Mouse (Mus musculus): ENCODE data around the gene Tbl3. TPM values are rescaled to one million over a fixed set of nuclear protein-coding genes. Genes with fewer than 3 reads are reported as not detected.
"Not testable (repeated sequence)": the region's sequence is repeated elsewhere in the genome, so short reads cannot be mapped to it uniquely, and the experiment has no call there.

Gene Tbl3
- polyA plus RNA-seq, 1 experiment, result 46.1 TPM

- WGBS, result 9% methylated on average over 6 of the region's 6 CpGs
- peak; percentile 57 for DNase-seq (ENCODE audit: low read depth, low spot score)
These were observed 40.0 kb downstream of the Tbl3 start for GRCm38 (mm10) chr17:24667416-24667815.

DNA sequence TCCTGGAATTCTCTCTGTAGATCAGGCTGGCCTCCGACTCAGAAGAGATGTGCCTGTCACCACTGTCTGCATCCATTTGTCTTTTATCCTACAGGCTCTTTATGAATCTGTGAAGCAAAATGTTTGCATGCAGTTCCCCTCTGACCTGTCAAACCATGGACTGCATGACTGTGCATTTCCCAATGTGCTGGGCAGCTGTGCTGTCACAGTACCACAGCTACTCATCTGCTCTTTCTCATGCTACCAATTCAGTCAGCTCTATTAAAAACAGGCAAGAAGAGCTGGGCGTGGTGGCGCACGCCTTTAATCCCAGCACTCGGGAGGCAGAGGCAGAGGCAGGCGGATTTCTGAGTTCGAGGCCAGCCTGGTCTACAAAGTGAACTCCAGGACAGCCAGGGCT is 40.4 kb downstream of the Tbl3 start:
- DNase-seq (ENCODE audit: low read depth, low spot score), result not testable (repeated sequence)
- 45% methylated on average over 7 of the region's 7 CpGs for WGBS

DNA sequence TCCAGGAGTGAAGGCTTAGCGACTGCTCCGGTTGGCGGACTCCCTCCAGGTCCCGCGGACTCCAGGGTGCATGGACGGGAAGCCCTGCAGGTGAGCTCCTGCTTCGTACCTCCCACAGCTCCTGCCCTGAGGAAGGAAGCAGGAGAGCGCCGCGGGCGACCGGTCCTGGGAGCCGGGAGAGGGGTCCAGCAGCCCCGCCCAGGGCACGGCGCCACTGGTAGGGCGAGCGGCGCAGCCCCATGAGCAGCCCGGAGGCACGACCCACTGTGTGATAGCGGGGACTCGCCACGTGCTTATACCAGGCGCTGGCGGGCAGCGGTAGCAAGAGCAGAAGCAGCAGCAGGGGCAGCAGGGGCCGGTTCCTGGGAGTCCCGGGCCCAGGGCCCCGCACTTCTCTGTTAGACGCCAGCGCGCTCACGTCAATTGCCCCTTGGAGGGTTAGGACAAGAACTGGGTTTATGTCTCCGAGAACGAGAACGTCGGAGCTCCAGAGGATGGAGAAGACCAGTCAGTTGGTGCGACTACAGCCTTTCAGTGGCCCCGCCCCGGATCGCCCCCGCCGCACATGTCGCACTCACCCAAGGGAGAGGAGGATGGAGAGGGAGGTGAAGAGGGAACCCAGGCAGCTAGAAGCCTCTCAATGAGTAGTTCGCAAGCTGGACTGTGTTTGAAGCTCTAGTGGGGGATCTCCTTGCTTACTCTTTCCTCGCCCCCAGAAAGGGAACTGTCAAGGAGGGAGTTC is 49.3 kb downstream of the Tbl3 start, which contains the start of gene Npw:
TSS of gene Npw (minus strand) at position 441 of the 742 bp plus-strand sequence.
- 5% methylated on average over 47 of the region's 47 CpGs for WGBS
- no peak for DNase-seq (ENCODE audit: low read depth, low spot score)

DNA sequence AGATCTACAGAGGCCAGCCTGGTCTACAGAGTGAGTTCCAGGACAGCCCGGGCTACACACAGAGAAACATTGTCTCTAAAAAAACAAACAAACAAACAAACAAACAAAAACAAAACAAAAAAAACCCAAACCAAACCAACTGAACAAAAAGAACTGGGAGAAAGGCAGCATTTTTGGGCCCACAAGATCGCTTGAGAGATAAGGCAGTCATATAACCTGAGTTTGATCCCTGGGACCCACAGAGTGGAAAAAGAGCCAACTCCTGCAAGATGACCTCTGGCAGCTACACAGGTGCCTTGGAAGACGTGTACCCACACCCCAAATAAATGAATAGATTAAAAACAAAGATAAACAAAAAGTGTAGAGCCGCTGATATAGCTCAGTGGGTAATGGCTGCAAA is 52.5 kb downstream of the Tbl3 start:
- WGBS, result 65% methylated on average over 4 of the region's 4 CpGs
- DNase-seq (ENCODE audit: low read depth, low spot score), result no peak

DNA sequence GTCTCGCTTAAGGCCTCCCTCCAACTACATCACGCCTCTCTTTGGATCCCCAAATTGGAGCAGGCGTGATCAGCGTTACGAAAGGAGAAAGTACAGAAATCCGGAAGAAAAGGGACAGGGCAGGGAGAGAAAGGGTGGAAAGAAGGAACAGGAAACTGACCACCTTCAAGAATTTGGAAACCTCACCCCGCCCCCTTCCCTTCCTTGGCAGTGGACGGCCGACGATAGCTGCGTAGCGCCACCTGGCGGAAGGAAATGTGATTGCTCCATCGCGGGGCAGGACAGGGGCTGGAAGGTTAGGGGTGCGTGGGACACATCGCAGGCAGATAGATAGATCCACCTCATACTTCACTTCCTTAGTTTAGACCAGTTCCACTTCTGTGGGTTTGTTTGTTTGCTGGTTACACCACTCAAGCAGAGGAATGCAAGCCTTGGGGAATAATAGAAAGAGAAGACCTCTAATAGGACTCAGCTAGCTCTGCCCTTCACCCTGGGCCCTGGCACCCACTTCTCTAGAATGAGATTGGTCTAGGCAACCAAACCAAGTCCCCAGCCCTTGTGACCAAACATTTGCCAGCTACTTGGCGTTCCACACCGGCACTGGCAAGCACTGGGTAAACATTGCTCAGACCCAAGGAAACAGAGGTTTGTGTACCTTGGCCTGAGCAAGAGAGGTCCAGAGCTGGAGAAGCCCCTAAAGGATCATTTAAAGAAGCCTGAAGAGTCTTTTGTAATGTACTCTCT is 53.3 kb downstream of the Tbl3 start:
- 3% methylated on average over 19 of the region's 19 CpGs for WGBS
- DNase-seq (ENCODE audit: low read depth, low spot score), result no peak

DNA sequence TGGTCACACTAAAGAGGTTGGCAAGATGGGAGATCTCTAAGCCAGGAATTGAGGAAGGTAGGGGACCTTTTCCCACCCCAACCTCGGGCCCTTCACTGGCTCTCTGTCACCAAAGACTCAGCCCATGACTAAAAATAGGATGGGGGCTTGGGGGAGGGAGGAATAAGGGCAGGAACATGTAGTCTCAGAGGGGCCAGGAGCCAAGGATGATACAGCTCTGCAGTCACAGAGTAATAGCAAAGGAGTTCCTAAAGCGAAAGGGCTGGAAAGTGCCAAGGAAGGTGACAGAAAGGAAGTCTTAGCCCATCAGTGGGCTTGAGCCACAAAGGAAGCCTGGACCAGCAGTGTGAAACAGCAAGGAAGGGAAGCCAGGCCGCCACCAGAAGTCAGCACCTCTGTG is 55.6 kb downstream of the Tbl3 start:
- 71% methylated on average over 3 of the region's 3 CpGs for WGBS
- DNase-seq (ENCODE audit: low read depth, low spot score), result no peak

DNA sequence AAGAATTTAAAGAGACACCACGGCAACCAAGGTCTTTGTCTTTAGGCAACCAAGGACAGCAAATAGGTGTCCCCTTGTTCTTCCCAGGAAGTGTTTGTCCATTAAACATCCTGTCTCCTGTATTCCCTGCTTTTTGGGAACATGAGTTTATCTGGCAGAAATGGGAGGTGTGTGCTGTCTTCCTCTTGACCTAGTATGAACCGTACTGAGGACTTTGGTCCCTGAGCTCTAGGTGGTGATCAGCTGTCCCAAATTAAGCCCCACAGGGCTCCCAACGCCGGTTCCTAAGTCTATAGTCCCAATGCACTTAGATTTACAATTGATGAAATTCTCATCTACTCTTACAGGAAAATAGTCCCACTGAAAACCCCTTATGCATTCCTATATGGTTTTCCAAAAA is 56.7 kb downstream of the Tbl3 start:
- no peak for DNase-seq (ENCODE audit: low read depth, low spot score)
- WGBS, result 56% methylated on average over 4 of the region's 4 CpGs

GRCm38 (mm10) chr17:24650070-24650616 is 57.3 kb downstream of the Tbl3 start, which contains the start of gene Slc9a3r2:
TSS of gene Slc9a3r2 (minus strand) at chr17:24650327.
- no peak for DNase-seq (ENCODE audit: low read depth, low spot score)
- WGBS, result 1% methylated on average over 37 of the region's 41 CpGs

DNA sequence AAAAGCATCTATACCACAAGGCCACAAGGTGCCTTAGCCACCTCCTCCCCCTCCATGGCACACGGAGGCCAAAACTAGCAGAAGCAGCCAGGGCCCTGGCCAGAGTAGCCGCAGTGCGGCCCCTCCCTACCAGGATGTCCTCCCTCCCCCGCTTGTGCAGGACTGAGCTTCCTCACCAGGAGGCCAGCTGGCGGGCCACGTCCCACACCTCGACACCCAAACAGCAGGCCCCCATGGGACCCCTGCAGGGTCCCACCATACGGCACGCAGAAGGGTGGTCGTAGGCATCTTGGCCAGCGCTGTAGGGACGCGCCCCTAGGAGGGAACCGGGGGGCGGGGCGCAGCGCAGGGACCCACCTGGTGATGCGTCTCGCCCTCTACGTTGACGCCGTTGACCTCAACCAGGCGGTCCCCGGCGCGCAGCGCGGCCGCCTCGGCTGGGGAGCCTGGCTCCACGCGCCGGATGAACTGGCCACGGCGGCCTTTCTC is 57.8 kb downstream of the Tbl3 start:
- DNase-seq (ENCODE audit: low read depth, low spot score), result no peak
- WGBS, result 1% methylated on average over 35 of the region's 35 CpGs

DNA sequence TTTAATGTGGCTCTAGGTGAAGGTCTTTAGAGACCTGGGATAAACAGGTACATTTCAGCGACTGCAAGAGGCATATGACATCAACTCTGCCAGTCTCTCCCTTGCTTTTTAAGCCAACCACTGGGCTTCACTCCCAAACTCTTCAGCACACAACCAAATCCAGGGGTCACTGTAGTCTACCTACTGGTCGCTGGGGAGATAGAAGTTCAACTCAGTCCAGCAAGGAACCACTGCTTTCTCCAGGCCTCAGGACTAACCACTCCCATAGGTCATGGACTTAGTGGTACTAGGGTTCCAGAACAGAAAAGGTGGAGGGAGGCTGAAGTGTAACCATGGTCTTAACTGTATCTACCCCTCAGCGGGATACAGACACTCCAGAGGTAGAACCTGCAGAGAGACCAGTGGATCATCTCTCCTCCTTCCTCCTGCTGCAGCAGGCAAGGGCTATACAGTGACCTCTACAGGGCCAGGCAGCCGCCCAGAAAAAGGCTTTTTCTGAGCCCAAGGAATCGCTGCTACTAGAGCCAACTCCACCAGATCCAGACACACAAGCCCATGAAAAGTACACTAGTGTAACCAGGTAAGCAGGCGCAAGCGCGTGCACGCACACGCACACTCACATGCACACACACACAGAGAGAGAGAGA is 58.6 kb downstream of the Tbl3 start:
- DNase-seq (ENCODE audit: low read depth, low spot score), result no peak
- 75% methylated on average over 10 of the region's 10 CpGs for WGBS

Other genes starting within 250 kb of the Tbl3 start
- gene E4f1, start 237.3 kb downstream of the Tbl3 start, polyA plus RNA-seq (2012; rRNA removed), result 50.4 and 59.4 TPM in 2 replicates
- gene Pgp, start 237.3 kb downstream of the Tbl3 start, polyA plus RNA-seq (2012; rRNA removed), result 82.9 and 90.7 TPM in 2 replicates
- 2.6 and 2.8 TPM in 2 replicates for gene Bricd5, start 233.8 kb downstream of the Tbl3 start, polyA plus RNA-seq (2012; rRNA removed)
- gene Mlst8, start 228.6 kb downstream of the Tbl3 start, polyA plus RNA-seq (2012; rRNA removed), result 43.0 and 54.9 TPM in 2 replicates
- gene Caskin1, start 219.1 kb downstream of the Tbl3 start, polyA plus RNA-seq (2012; rRNA removed), result 0.26 and 0.59 TPM in 2 replicates
- 119 and 178 TPM in 2 replicates for gene Traf7, start 179.7 kb downstream of the Tbl3 start, polyA plus RNA-seq (2012; rRNA removed)
- gene Rab26, start 173.4 kb downstream of the Tbl3 start, polyA plus RNA-seq (2012; rRNA removed), result 0.41 and 0.52 TPM in 2 replicates
- gene Pkd1, start 157.8 kb downstream of the Tbl3 start, polyA plus RNA-seq (2012; rRNA removed), result 25.5 and 35.8 TPM in 2 replicates
- gene Tsc2, start 75.0 kb downstream of the Tbl3 start, polyA plus RNA-seq (2012; rRNA removed), result 84.7 and 109 TPM in 2 replicates
- 7.3 and 7.5 TPM in 2 replicates for gene Nthl1, start 75.0 kb downstream of the Tbl3 start, polyA plus RNA-seq (2012; rRNA removed)
- gene Slc9a3r2, start 57.3 kb downstream of the Tbl3 start, polyA plus RNA-seq (2012; rRNA removed), result 30.0 and 37.4 TPM in 2 replicates
- not detected in 2 replicates for gene Npw, start 49.2 kb downstream of the Tbl3 start, polyA plus RNA-seq (2012; rRNA removed)
- 52.1 and 78.3 TPM in 2 replicates for gene Zfp598, start 38.0 kb downstream of the Tbl3 start, polyA plus RNA-seq (2012; rRNA removed)
- 1.8 and 2.7 TPM in 2 replicates for gene Syngr3, start 17.7 kb downstream of the Tbl3 start, polyA plus RNA-seq (2012; rRNA removed)
- gene Gfer, start 11.5 kb downstream of the Tbl3 start, polyA plus RNA-seq (2012; rRNA removed), result 22.8 and 22.9 TPM in 2 replicates
- 181 and 212 TPM in 2 replicates for gene Noxo1, start 11.4 kb downstream of the Tbl3 start, polyA plus RNA-seq (2012; rRNA removed)
- 0.12 and 0.35 TPM in 2 replicates for gene Rnf151, start 10.4 kb upstream of the Tbl3 start, polyA plus RNA-seq (2012; rRNA removed)
- 3,715 and 4,974 TPM in 2 replicates for gene Rps2, start 10.5 kb upstream of the Tbl3 start, polyA plus RNA-seq (2012; rRNA removed)
- gene Ndufb10, start 16.8 kb upstream of the Tbl3 start, polyA plus RNA-seq (2012; rRNA removed), result 371 and 397 TPM in 2 replicates
- 0.10 and 0.22 TPM in 2 replicates for gene Rpl3l, start 20.2 kb upstream of the Tbl3 start, polyA plus RNA-seq (2012; rRNA removed)
- 96.0 and 103 TPM in 2 replicates for gene Msrb1, start 29.0 kb upstream of the Tbl3 start, polyA plus RNA-seq (2012; rRNA removed)
- 0.98 and 1.7 TPM in 2 replicates for gene Hs3st6, start 45.3 kb upstream of the Tbl3 start, polyA plus RNA-seq (2012; rRNA removed)
- 0.05 TPM in 1 of 2 replicates, not detected in the other for gene Meiob, start 96.6 kb upstream of the Tbl3 start, polyA plus RNA-seq (2012; rRNA removed)
- gene Hagh, start 132.5 kb upstream of the Tbl3 start, polyA plus RNA-seq (2012; rRNA removed), result 105 and 239 TPM in 2 replicates
- 54.7 and 121 TPM in 2 replicates for gene Fahd1, start 142.7 kb upstream of the Tbl3 start, polyA plus RNA-seq (2012; rRNA removed)
- 1.1 and 1.4 TPM in 2 replicates for gene Igfals, start 158.3 kb upstream of the Tbl3 start, polyA plus RNA-seq (2012; rRNA removed)
- 37.3 and 41.3 TPM in 2 replicates for gene Nubp2, start 178.7 kb upstream of the Tbl3 start, polyA plus RNA-seq (2012; rRNA removed)
- 57.4 and 70.5 TPM in 2 replicates for gene Spsb3, start 179.0 kb upstream of the Tbl3 start, polyA plus RNA-seq (2012; rRNA removed)
- 21.6 and 34.0 TPM in 2 replicates for gene Eme2, start 187.4 kb upstream of the Tbl3 start, polyA plus RNA-seq (2012; rRNA removed)
- gene Mrps34, start 187.5 kb upstream of the Tbl3 start, polyA plus RNA-seq (2012; rRNA removed), result 119 and 144 TPM in 2 replicates
- 61.2 and 62.9 TPM in 2 replicates for gene Nme3, start 188.8 kb upstream of the Tbl3 start, polyA plus RNA-seq (2012; rRNA removed)
- 41.0 and 69.6 TPM in 2 replicates for gene Mapk8ip3, start 229.3 kb upstream of the Tbl3 start, polyA plus RNA-seq (2012; rRNA removed)